Mouse (Mus musculus) intestine, embryonic 16.5 days (tissue): ENCODE measurements around the gene Pcnx. TPM values are rescaled to one million over a fixed set of nuclear protein-coding genes. Genes with fewer than 3 reads are reported as not detected.
"Not testable (repeated sequence)": the region's sequence is repeated elsewhere in the genome, so short reads cannot be mapped to it uniquely, and the experiment has no call there.

Source experiments
- ATAC-seq: fragments of 200-750 bp; cut with Nextera tagmentation; 2 replicates; pipeline ENCODE4 v1.8.0; 2017; ENCODE audit warnings: moderate TSS enrichment, moderate library complexity
- H3K27ac ChIP-seq: fragments of 300-500 bp; sonication (generic); 2 replicates; pipeline ENCODE4 v1.5.1; 2014; ENCODE audit warnings: mild to moderate bottlenecking, low read length
- H3K27me3 ChIP-seq: fragments of 300-500 bp; sonication (generic); replicated peaks from 2 replicates; pipeline ENCODE4 v1.6.1; 2014; ENCODE audit warnings: low read length, control low read depth, mixed read lengths; ENCODE audit not compliant: control insufficient read depth, insufficient read depth
- H3K36me3 ChIP-seq: fragments of 300-500 bp; sonication (generic); 2 replicates; pipeline ENCODE4 v1.6.1; 2014; ENCODE audit warnings: low read length, control low read depth; ENCODE audit not compliant: control insufficient read depth, insufficient read depth
- H3K4me1 ChIP-seq: fragments of 300-500 bp; sonication (generic); 2 replicates; pipeline ENCODE4 v1.6.1; 2014; ENCODE audit warnings: low read length, control low read depth, mixed read lengths; ENCODE audit not compliant: control insufficient read depth, insufficient read depth
- H3K4me2 ChIP-seq: fragments of 300-500 bp; sonication (generic); 2 replicates; pipeline ENCODE4 v1.6.1; 2014; ENCODE audit warnings: low read depth, low read length, control low read depth
- H3K4me3 ChIP-seq: fragments of 300-500 bp; sonication (generic); 2 replicates; pipeline ENCODE4 v1.5.1; 2014; ENCODE audit warnings: mild to moderate bottlenecking, low read length
- H3K9ac ChIP-seq: fragments of 300-500 bp; sonication (generic); 2 replicates; pipeline ENCODE4 v1.6.1; 2014; ENCODE audit warnings: low read depth, low read length
- H3K9me3 ChIP-seq: fragments of 300-500 bp; sonication (generic); 2 replicates; pipeline ENCODE4 v1.6.1; 2016; ENCODE audit warnings: low read length, control low read depth; ENCODE audit not compliant: control insufficient read depth
- WGBS: fragments of 180-500 bp; shearing (Covaris S2); extraction: QIAGEN DNeasy Blood & Tissue Kit; methylation state at CpG from one replicate; pipeline ENCODE4 v1.1.7; 2014; 5-methylcytosine and 5-hydroxymethylcytosine counted together
- polyA plus RNA-seq: library from polyadenylated mRNA; unstranded; fragments of >200 nt; fragmentation: Nextera tagmentation; extraction: Ambion mirVana; gene quantifications from 2 replicates; pipeline ENCODE4 v1.2.1, GENCODE M21; 2015

Gene Pcnx
- polyA plus RNA-seq, 1 experiment from 2014 or later: 6.3 TPM

DNA sequence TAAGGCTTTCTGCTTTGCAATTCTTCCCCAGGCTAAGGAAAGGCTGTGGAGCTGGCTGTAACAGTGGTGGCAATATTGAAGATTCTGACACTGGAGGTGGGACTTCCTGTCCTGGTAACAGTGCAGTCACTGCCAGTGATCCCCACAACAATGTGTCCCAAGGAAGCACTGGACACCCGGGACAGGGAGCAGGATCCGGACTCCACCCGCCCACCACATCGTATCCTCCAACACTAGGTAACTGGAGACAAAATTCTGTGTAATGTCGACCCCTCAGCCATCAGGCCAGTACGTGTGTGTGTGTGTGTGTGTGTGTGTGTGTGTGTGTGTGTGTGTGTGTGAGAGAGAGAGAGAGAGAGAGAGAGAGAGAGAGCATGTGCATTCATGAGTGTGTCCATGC, 133.2 kb downstream of the Pcnx start:
- H3K9me3 ChIP-seq: no peaks in the 10 kb centered on the region
- H3K4me3 ChIP-seq: no peak overlapping the region
- H3K4me2 ChIP-seq: no peak overlapping the region
- H3K36me3 ChIP-seq: peaks cover 14% of the 10 kb centered on the region; the same call in 1 of the 2 replicates
- peaks cover 5% of the 10 kb centered on the region; the same call in 1 of the 2 replicates for H3K4me1 ChIP-seq
- H3K9ac ChIP-seq: no peak overlapping the region
- ATAC-seq: no peak
- H3K27me3 ChIP-seq: no peaks in the 10 kb centered on the region
- no peak overlapping the region for H3K27ac ChIP-seq
- 84% methylated on average over 6 of the region's 6 CpGs for WGBS

DNA sequence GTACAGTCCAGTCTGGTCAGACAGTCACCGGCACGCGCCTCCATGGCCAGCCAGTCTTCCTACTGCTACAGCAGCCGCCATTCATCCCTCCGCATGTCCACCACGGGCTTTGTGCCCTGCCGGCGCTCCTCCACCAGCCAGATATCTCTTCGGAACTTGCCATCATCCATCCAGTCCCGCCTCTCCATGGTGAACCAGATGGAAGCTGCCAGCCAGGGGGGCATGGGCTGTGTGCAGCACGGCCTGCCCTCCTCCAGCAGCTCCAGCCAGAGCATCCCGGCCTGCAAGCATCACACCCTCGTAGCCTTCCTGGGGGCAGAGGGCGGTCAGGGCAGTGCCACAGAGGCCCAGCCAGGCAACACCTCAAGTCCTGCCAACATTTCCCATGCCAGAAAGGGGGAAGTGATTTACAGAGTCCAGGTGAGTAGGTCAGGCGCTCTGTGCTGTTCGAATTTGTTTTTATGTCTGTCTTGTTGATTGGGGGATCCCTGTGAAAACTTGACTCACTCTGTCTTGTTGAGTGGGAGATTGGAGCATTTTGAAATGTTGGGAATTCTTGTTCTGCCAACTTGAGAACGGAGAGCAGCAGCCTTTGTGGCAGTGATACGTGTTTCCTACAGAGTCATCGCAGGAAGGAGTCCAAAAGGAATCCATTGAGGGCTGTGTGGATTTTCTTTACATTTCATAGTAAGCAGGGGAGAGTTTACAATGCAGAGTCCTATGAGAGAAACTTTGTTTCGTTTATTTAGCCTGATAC, 135.3 kb downstream of the Pcnx start:
- peak overlapping the region; percentile 53; the same call in 1 of the 2 replicates for H3K27ac ChIP-seq
- H3K4me1 ChIP-seq: peaks cover 5% of the 10 kb centered on the region; the same call in 1 of the 2 replicates
- no peak overlapping the region for H3K9ac ChIP-seq
- no peaks in the 10 kb centered on the region for H3K27me3 ChIP-seq
- no peaks in the 10 kb centered on the region for H3K9me3 ChIP-seq
- H3K4me3 ChIP-seq: no peak overlapping the region
- peaks cover 14% of the 10 kb centered on the region; the same call in 1 of the 2 replicates for H3K36me3 ChIP-seq
- 75% methylated on average over 20 of the region's 20 CpGs for WGBS
- ATAC-seq: no peak
- no peak overlapping the region for H3K4me2 ChIP-seq

DNA sequence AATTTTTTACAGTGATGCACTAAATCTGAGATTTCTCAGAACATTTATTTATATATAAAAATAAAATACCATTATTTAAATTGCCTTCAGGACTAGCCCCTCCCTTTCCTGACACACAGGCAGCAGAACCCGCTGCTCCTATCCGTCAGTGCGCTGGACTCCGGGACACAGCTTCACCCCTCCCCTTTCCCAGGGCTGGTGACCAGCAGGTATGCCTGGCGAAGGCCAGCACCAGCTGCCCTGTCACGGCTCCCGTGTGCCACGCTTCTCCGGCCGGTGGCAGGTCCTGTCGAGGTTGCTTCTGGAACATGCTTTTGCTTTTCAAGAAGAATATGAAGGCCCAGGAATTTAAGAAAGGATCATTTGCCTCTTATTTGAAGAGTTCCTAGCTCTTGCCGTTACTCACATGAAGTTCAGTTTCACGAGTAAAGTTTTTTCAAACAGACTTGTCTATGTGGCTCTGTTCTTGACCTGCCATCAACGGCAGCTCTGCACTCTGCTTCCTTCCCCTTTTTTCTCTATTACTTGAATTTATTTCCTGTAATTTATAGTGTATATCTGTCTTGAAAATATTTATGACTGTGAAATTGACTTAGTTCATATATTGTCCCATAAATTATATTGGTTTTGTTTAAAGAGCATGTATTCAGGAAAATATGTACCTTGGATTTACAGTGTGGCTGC, 137.0 kb downstream of the Pcnx start:
- H3K36me3 ChIP-seq: peaks cover 7% of the 10 kb centered on the region; the same call in 1 of the 2 replicates
- no peak overlapping the region for H3K27ac ChIP-seq
- no peak overlapping the region for H3K9ac ChIP-seq
- no peak for ATAC-seq
- H3K4me3 ChIP-seq: no peak overlapping the region
- WGBS: 79% methylated on average over 14 of the region's 14 CpGs
- no peaks in the 10 kb centered on the region for H3K9me3 ChIP-seq
- no peak overlapping the region for H3K4me2 ChIP-seq
- H3K4me1 ChIP-seq: peaks cover 5% of the 10 kb centered on the region; the same call in 1 of the 2 replicates
- no peaks in the 10 kb centered on the region for H3K27me3 ChIP-seq

DNA sequence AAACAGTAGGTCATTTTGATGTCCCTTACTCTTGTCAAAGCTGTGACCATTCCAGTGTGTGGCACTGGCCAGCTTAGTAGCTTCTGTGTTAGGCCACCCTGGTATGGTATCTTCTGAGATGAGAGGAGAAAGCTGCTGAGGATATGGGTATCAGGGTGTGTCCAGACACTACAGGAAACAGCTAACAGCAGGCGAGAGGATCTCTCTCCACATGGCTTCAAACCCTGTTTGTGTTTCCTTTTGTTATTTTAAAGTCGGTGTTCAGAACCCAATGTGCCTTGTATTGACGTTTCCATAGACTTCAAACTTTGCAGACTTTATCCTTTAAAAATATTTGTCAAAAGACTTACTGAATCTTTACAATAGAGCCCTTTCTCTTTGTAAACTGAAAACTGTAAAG, 137.7 kb downstream of the Pcnx start:
- Histone ChIP-seq H3K27ac (no peak overlapping the region), H3K36me3 (peaks cover 5% of the 10 kb centered on the region; the same call in 1 of the 2 replicates), H3K4me1 (peaks cover 5% of the 10 kb centered on the region; the same call in 1 of the 2 replicates), H3K9ac (no peak overlapping the region), H3K9me3 (no peaks in the 10 kb centered on the region), H3K4me3 (no peak overlapping the region), H3K27me3 (no peaks in the 10 kb centered on the region), H3K4me2 (no peak overlapping the region)
- no peak for ATAC-seq
- 47% methylated on average over 3 of the region's 3 CpGs for WGBS

DNA sequence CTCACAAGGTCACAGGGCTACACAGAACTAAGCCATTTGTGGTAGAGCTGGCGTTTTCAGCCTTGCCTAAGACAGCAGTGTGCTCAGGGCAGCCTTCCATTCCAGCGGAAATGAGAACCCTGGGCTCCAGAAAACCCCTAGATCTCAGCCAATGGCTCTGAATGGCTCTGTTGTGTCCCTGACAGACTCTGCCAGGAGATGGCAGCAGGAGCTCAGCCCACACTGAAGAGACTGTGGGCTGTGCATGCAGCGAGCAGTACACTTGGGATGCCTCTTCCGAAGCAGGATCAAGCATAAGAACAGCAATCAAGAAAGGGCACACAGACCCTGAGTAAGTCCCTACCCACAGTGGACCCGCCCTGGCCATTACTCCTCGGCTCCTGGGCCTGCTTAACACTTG, 142.9 kb downstream of the Pcnx start:
- H3K36me3 ChIP-seq, H3K4me2 ChIP-seq, H3K27ac ChIP-seq, H3K9ac ChIP-seq, H3K4me1 ChIP-seq, H3K27me3 ChIP-seq, H3K4me3 ChIP-seq, H3K9me3 ChIP-seq: not testable (repeated sequence)
- WGBS: no CpG with 5 or more reads among the region's 6 CpGs
- peak; percentile 89 for ATAC-seq

DNA sequence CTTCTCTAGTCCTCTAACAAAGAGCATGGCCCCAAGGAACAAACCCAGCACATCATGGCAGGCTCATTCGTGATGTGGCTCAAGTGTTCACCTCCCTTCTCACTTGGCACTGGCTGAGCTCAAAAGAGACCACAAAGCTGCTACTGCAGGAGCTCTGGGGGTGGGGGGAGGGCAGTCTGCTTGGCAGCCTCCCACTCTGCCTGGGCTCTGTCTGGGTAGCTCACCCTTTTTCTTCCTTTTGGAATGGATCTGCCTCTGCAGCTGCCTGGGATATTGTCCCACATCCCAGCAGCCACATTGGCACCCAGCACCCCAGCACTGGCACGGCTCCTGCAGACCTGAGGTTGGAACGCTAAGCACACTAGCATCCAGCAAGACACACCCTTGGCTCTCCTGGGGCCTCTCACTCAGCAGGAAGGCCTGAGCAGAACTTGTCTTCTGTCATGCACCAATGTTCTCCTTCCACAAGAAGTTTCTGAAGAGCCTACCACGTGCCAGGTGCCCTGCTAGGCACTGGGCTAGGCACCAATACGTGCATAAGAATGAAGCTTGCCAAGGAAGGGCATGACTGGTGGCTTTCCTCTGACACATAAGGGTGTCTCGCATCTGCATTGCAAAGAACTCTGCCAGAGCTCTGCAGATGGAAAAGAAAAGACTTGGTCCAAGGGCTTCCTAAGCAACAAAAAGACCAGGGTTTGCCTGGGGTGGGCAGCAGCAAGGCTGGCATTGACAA, 166.2 kb downstream of the Pcnx start:
- H3K27ac ChIP-seq, H3K27me3 ChIP-seq, H3K9me3 ChIP-seq, ATAC-seq, H3K36me3 ChIP-seq, H3K9ac ChIP-seq, H3K4me3 ChIP-seq, H3K4me1 ChIP-seq, H3K4me2 ChIP-seq: not testable (repeated sequence)
- no CpG with 5 or more reads among the region's 6 CpGs for WGBS

DNA sequence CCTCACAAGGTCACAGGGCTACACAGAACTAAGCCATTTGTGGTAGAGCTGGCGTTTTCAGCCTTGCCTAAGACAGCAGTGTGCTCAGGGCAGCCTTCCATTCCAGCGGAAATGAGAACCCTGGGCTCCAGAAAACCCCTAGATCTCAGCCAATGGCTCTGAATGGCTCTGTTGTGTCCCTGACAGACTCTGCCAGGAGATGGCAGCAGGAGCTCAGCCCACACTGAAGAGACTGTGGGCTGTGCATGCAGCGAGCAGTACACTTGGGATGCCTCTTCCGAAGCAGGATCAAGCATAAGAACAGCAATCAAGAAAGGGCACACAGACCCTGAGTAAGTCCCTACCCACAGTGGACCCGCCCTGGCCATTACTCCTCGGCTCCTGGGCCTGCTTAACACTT, 173.7 kb downstream of the Pcnx start:
- not testable (repeated sequence) for H3K4me2 ChIP-seq, H3K4me3 ChIP-seq, H3K4me1 ChIP-seq, H3K36me3 ChIP-seq, H3K27me3 ChIP-seq, H3K9ac ChIP-seq, H3K9me3 ChIP-seq, H3K27ac ChIP-seq
- no CpG with 5 or more reads among the region's 6 CpGs for WGBS
- peak; percentile 90 for ATAC-seq

DNA sequence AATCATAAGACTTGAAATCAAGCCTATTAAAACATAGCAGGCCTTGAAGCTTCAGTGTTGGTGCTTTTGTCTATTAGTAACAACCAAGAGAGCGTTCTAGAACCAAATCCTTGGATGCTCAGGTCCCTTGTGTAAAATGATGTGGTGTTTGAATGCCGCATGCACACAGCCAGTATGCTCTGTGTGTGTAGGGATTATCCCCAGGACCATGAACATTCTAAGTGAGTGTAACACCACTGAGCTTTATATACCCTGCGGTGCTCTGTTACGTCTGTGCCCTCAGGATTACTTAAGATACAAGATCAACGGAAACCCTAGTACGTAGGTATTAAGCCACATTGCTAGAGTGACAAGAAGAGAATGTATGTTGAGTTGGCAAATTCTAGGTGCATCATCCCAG, 174.2 kb downstream of the Pcnx start:
- WGBS: no CpG with 5 or more reads among the region's 6 CpGs
- H3K9ac ChIP-seq, H3K4me3 ChIP-seq, H3K27me3 ChIP-seq, H3K36me3 ChIP-seq, H3K4me2 ChIP-seq, H3K27ac ChIP-seq, H3K9me3 ChIP-seq, ATAC-seq, H3K4me1 ChIP-seq: not testable (repeated sequence)

DNA sequence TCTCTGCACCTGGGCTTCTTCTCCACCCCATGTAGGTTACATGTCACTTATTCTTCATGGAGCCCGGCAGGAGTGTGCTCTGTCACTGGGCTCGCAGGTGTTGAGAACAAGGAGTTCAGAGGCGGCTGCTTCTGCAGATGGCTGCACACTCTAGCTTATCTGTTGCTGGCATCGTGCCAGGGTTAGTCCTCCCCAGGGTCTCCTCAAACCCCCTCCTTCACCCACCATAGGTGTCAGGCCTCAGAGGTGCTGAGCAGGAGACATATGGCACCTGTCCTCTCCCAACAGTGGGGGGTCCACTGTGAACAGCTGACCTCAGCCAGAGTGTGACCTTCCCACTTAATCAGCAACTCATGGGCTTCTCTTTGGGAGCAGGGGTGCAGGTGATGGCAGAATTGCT, 184.3 kb downstream of the Pcnx start:
- H3K36me3 ChIP-seq, H3K9me3 ChIP-seq, ATAC-seq, H3K9ac ChIP-seq, H3K4me1 ChIP-seq, H3K4me3 ChIP-seq, H3K27ac ChIP-seq, H3K4me2 ChIP-seq, H3K27me3 ChIP-seq: not testable (repeated sequence)
- no CpG with 5 or more reads among the region's 4 CpGs for WGBS
